Mouse (Mus musculus) stomach, postnatal 0 days (tissue): Measurements from ENCODE around the gene Cmah.

Experiments used
- CTCF ChIP-seq: IDR thresholded peaks from 2 replicates; pipeline ENCODE4 v1.5.1; 2016; ENCODE audit warnings: antibody characterized with exemption, low read depth, mild to moderate bottlenecking, moderate library complexity
- EP300 ChIP-seq: optimal IDR thresholded peaks from 2 replicates; pipeline ENCODE3; 2016; ENCODE audit warnings: antibody characterized with exemption

- TF ChIP-seq CTCF (no peak), EP300 (no peak)
These were observed 1.0 kb downstream of the Cmah start for GRCm38 (mm10) chr13:24328036-24328817.
